Mouse (Mus musculus) heart, embryonic 11.5 days (tissue): ENCODE measurements around the gene Nav2. TPM values are rescaled to one million over a fixed set of nuclear protein-coding genes. Genes with fewer than 3 reads are reported as not detected.

ENCODE experiments used
- ATAC-seq: fragments of 200-750 bp; cut with Nextera tagmentation; replicated peaks from 2 replicates; pipeline ENCODE4 v1.8.0; 2017; ENCODE audit warnings: moderate library complexity; ENCODE audit not compliant: insufficient number of reproducible peaks, low FRiP score, low TSS enrichment
- H3K27ac ChIP-seq: fragments of 300-500 bp; sonication (generic); 2 replicates; pipeline ENCODE4 v1.5.1; 2014; ENCODE audit warnings: mild to moderate bottlenecking, low read depth, low read length
- H3K27me3 ChIP-seq: fragments of 300-500 bp; sonication (generic); 2 replicates; pipeline ENCODE4 v1.6.1; 2014; ENCODE audit warnings: mild to moderate bottlenecking, low read length, mixed read lengths; ENCODE audit not compliant: control insufficient read depth, insufficient read depth
- H3K36me3 ChIP-seq: fragments of 300-500 bp; sonication (generic); 2 replicates; pipeline ENCODE4 v1.6.1; 2014; ENCODE audit warnings: mild to moderate bottlenecking, low read length, moderate library complexity, mixed read lengths; ENCODE audit not compliant: control insufficient read depth, insufficient read depth
- H3K4me1 ChIP-seq: fragments of 300-500 bp; sonication (generic); 2 replicates; pipeline ENCODE4 v1.6.1; 2014; ENCODE audit warnings: low read length; ENCODE audit not compliant: control insufficient read depth, insufficient read depth
- H3K4me2 ChIP-seq: fragments of 300-500 bp; sonication (generic); 2 replicates; pipeline ENCODE4 v1.6.1; 2014; ENCODE audit warnings: mild to moderate bottlenecking, moderate library complexity
- H3K4me3 ChIP-seq: fragments of 300-500 bp; sonication (generic); 2 replicates; pipeline ENCODE4 v1.5.1; 2014; ENCODE audit warnings: low read depth, low read length
- H3K9ac ChIP-seq: fragments of 300-500 bp; sonication (generic); 2 replicates; pipeline ENCODE4 v1.6.1; 2014; ENCODE audit warnings: mild to moderate bottlenecking, low read depth, low read length, moderate library complexity
- H3K9me3 ChIP-seq: fragments of 300-500 bp; sonication (generic); replicated peaks from 2 replicates; pipeline ENCODE4 v1.6.1; 2016; ENCODE audit warnings: low read length; ENCODE audit not compliant: control insufficient read depth
- WGBS: fragments of 180-500 bp; shearing (Covaris S2); extraction: QIAGEN DNeasy Blood & Tissue Kit; methylation state at CpG from one replicate; pipeline ENCODE4 v1.1.7; 2014; ENCODE audit not compliant: insufficient replicate concordance; 5-methylcytosine and 5-hydroxymethylcytosine counted together
- polyA plus RNA-seq: library from polyadenylated mRNA; unstranded; fragments of >200 nt; fragmentation: Nextera tagmentation; extraction: Ambion mirVana; gene quantifications from 2 replicates; pipeline ENCODE4 v1.2.1, GENCODE M21; 2014

Gene Nav2
- polyA plus RNA-seq, 1 experiment from 2014 or later, result 32.2 TPM

- H3K9me3 ChIP-seq, result no peaks in the 10 kb centered on the region
- peak overlapping the region; percentile 82 for H3K27ac ChIP-seq
- no peak overlapping the region for H3K4me3 ChIP-seq
- H3K9ac ChIP-seq, result peak overlapping the region; percentile 52; the same call in 1 of the 2 replicates
- H3K36me3 ChIP-seq, result no peaks in the 10 kb centered on the region
- peaks cover 48% of the 10 kb centered on the region for H3K4me1 ChIP-seq
- no peak for ATAC-seq
- no peaks in the 10 kb centered on the region for H3K27me3 ChIP-seq
- H3K4me2 ChIP-seq, result no peak overlapping the region
- WGBS, result 41% methylated on average over 4 of the region's 4 CpGs
These were observed 13.0 kb upstream of the Nav2 start for GRCm38 (mm10) chr7:48895475-48895874.

- Histone ChIP-seq H3K4me2 (no peak overlapping the region), H3K36me3 (no peaks in the 10 kb centered on the region), H3K9me3 (no peaks in the 10 kb centered on the region), H3K9ac (0 out of 2 replicates have a peak overlapping the region, but pooled peaks have one; percentile 52), H3K4me1 (peaks cover 50% of the 10 kb centered on the region), H3K4me3 (no peak overlapping the region), H3K27me3 (no peaks in the 10 kb centered on the region), H3K27ac (peak overlapping the region; percentile 82)
- 48% methylated on average over 4 of the region's 4 CpGs for whole genome bisulfite sequencing
- ATAC-seq, result no peak
These were observed 12.5 kb upstream of the Nav2 start for GRCm38 (mm10) chr7:48896051-48896450.

GRCm38 (mm10) chr7:48897539-48898163 is 10.9 kb upstream of the Nav2 start:
- Histone ChIP-seq H3K27ac (no peak overlapping the region), H3K4me2 (no peak overlapping the region), H3K36me3 (no peaks in the 10 kb centered on the region), H3K27me3 (no peaks in the 10 kb centered on the region), H3K4me1 (peaks cover 50% of the 10 kb centered on the region), H3K9ac (no peak overlapping the region), H3K4me3 (no peak overlapping the region), H3K9me3 (no peaks in the 10 kb centered on the region)
- 76% methylated on average over 24 of the region's 24 CpGs for WGBS
- no peak for ATAC-seq

- Histone ChIP-seq H3K4me3 (no peak overlapping the region), H3K4me1 (peaks cover 55% of the 10 kb centered on the region), H3K9me3 (no peaks in the 10 kb centered on the region), H3K27ac (0 out of 2 replicates have a peak overlapping the region, but pooled peaks have one; percentile 1), H3K36me3 (no peaks in the 10 kb centered on the region), H3K9ac (no peak overlapping the region), H3K27me3 (no peaks in the 10 kb centered on the region), H3K4me2 (no peak overlapping the region)
- WGBS, result 53% methylated on average over 9 of the region's 9 CpGs
- no peak for ATAC-seq
These were observed 10.1 kb upstream of the Nav2 start for GRCm38 (mm10) chr7:48898416-48898815.

- no peak overlapping the region for H3K4me2 ChIP-seq
- no peaks in the 10 kb centered on the region for H3K27me3 ChIP-seq
- H3K9ac ChIP-seq, result no peak overlapping the region
- H3K4me1 ChIP-seq, result peaks cover 43% of the 10 kb centered on the region
- no peaks in the 10 kb centered on the region for H3K36me3 ChIP-seq
- no peak overlapping the region; the same call in 1 of the 2 replicates for H3K27ac ChIP-seq
- WGBS, result 67% methylated on average over 8 of the region's 8 CpGs
- no peaks in the 10 kb centered on the region for H3K9me3 ChIP-seq
- ATAC-seq, result no peak
- H3K4me3 ChIP-seq, result no peak overlapping the region
These were observed 7.9 kb upstream of the Nav2 start for GRCm38 (mm10) chr7:48900408-48901167.

- H3K9ac ChIP-seq, result no peak overlapping the region
- H3K4me2 ChIP-seq, result no peak overlapping the region
- no peak overlapping the region for H3K27ac ChIP-seq
- H3K4me3 ChIP-seq, result no peak overlapping the region
- no peaks in the 10 kb centered on the region for H3K27me3 ChIP-seq
- H3K9me3 ChIP-seq, result no peaks in the 10 kb centered on the region
- peaks cover 33% of the 10 kb centered on the region for H3K4me1 ChIP-seq
- WGBS, result 36% methylated on average over 2 of the region's 2 CpGs
- H3K36me3 ChIP-seq, result no peaks in the 10 kb centered on the region
- ATAC-seq, result no peak
These were observed 6.1 kb upstream of the Nav2 start for GRCm38 (mm10) chr7:48902454-48902853.

- WGBS, result 60% methylated on average over 4 of the region's 4 CpGs
- Histone ChIP-seq H3K36me3 (no peaks in the 10 kb centered on the region), H3K27me3 (no peaks in the 10 kb centered on the region), H3K27ac (no peak overlapping the region), H3K9ac (no peak overlapping the region), H3K4me2 (no peak overlapping the region), H3K4me3 (no peak overlapping the region), H3K9me3 (no peaks in the 10 kb centered on the region), H3K4me1 (peaks cover 5% of the 10 kb centered on the region)
- ATAC-seq, result no peak
These were observed 791 bp downstream of the Nav2 start for GRCm38 (mm10) chr7:48909342-48909671.

GRCm38 (mm10) chr7:48910282-48910681 is 1.8 kb downstream of the Nav2 start:
- H3K9ac ChIP-seq, result no peak overlapping the region
- no peak for ATAC-seq
- 76% methylated on average over 6 of the region's 6 CpGs for WGBS
- H3K27me3 ChIP-seq, result no peaks in the 10 kb centered on the region
- peaks cover 5% of the 10 kb centered on the region for H3K4me1 ChIP-seq
- no peaks in the 10 kb centered on the region for H3K36me3 ChIP-seq
- no peak overlapping the region for H3K27ac ChIP-seq
- no peak overlapping the region for H3K4me2 ChIP-seq
- no peak overlapping the region for H3K4me3 ChIP-seq
- H3K9me3 ChIP-seq, result no peaks in the 10 kb centered on the region

- no peak overlapping the region for H3K27ac ChIP-seq
- peaks cover 5% of the 10 kb centered on the region for H3K4me1 ChIP-seq
- no peaks in the 10 kb centered on the region for H3K27me3 ChIP-seq
- H3K4me3 ChIP-seq, result no peak overlapping the region
- no peaks in the 10 kb centered on the region for H3K9me3 ChIP-seq
- no peaks in the 10 kb centered on the region for H3K36me3 ChIP-seq
- H3K4me2 ChIP-seq, result no peak overlapping the region
- ATAC-seq, result no peak
- H3K9ac ChIP-seq, result no peak overlapping the region
These were observed 2.6 kb downstream of the Nav2 start for GRCm38 (mm10) chr7:48911146-48911545.
